8 mouse cellular contexts compared by ENCODE assay signal in genomic region chr7:141950104-141951013, GRCm38 (mm10). TPM values are rescaled to one million over a fixed set of nuclear protein-coding genes. Genes with fewer than 3 reads are reported as not detected.
A peak's percentile ranks its signal among the peaks of the same experiment; 100 is the strongest.
DNase-seq lines count a peak whose midpoint lies in the region; ATAC-seq lines count a peak whose summit lies in the region.

No protein-coding gene starts in this region.

- H3K9me3 ChIP-seq in kidney, embryonic 15.5 days (replicated peaks), result no peaks in the 10 kb centered on the region
- 0 out of 2 replicates have a peak, but pooled peaks cover 4% of the 10 kb centered on the region for H3K9me3 ChIP-seq in embryonic facial prominence, embryonic 12.5 days
- H3K9me3 ChIP-seq in hindbrain, embryonic 16.5 days (ENCODE audit: control insufficient read depth, low read length), result no peaks in the 10 kb centered on the region

- H3K4me3 ChIP-seq in kidney, embryonic 15.5 days (replicated peaks), result peak overlapping the region; percentile 50
- H3K4me3 ChIP-seq in embryonic facial prominence, embryonic 12.5 days, result peak overlapping the region; percentile 46
- H3K4me3 ChIP-seq in hindbrain, embryonic 16.5 days (ENCODE audit: low read length), result peak overlapping the region; percentile 92

- H3K4me2 ChIP-seq in kidney, embryonic 15.5 days, result peak overlapping the region; percentile 93
- peak overlapping the region; percentile 85 for H3K4me2 ChIP-seq in embryonic facial prominence, embryonic 12.5 days (replicated peaks)
- H3K4me2 ChIP-seq in hindbrain, embryonic 16.5 days (ENCODE audit: low read length), result peak overlapping the region; percentile 96

- H3K36me3 ChIP-seq in kidney, embryonic 15.5 days, result no peaks in the 10 kb centered on the region
- H3K36me3 ChIP-seq in embryonic facial prominence, embryonic 12.5 days, result no peaks in the 10 kb centered on the region
- H3K36me3 ChIP-seq in hindbrain, embryonic 16.5 days (ENCODE audit: control insufficient read depth, insufficient read depth, low read length), result no peaks in the 10 kb centered on the region
- H3K36me3 ChIP-seq in splenic B cell, adult 2 months (ENCODE audit: control insufficient read depth, insufficient read depth, low read length, poor library complexity, severe bottlenecking), result no peaks in the 10 kb centered on the region

- H3K4me1 ChIP-seq in kidney, embryonic 15.5 days, result peaks cover 12% of the 10 kb centered on the region
- peaks cover 15% of the 10 kb centered on the region for H3K4me1 ChIP-seq in embryonic facial prominence, embryonic 12.5 days
- H3K4me1 ChIP-seq in hindbrain, embryonic 16.5 days (ENCODE audit: control insufficient read depth, insufficient read depth, low read depth, low read length), result peaks cover 65% of the 10 kb centered on the region

- DNase-seq in kidney, adult 9 months, result no peak
- peak; percentile 23 for DNase-seq in adrenal gland, postnatal 14 days
- DNase-seq in lung, postnatal 10 days, result peak; percentile 13
- DNase-seq in splenic B cell, adult 2 months (ENCODE audit: low read depth, low spot score), result peak; percentile 8

- peak overlapping the region; percentile 44; the same call in 1 of the 2 replicates for H3K9ac ChIP-seq in kidney, embryonic 15.5 days
- H3K9ac ChIP-seq in embryonic facial prominence, embryonic 12.5 days, result peak overlapping the region; percentile 54
- H3K9ac ChIP-seq in hindbrain, embryonic 16.5 days (ENCODE audit: low read depth, low read length), result peak overlapping the region; percentile 99

- 2% methylated on average over 77 of the region's 84 CpGs for WGBS in kidney, embryonic 15.5 days
- WGBS in embryonic facial prominence, embryonic 12.5 days, result 2% methylated on average over 72 of the region's 84 CpGs
- under 1% methylated on average over 61 of the region's 84 CpGs for WGBS in hindbrain, embryonic 16.5 days

- peaks cover 89% of the 10 kb centered on the region for H3K27me3 ChIP-seq in kidney, embryonic 15.5 days
- H3K27me3 ChIP-seq in embryonic facial prominence, embryonic 12.5 days, result peaks cover 80% of the 10 kb centered on the region
- H3K27me3 ChIP-seq in hindbrain, embryonic 16.5 days (replicated peaks; ENCODE audit: control insufficient read depth, insufficient read depth, low read length), result no peaks in the 10 kb centered on the region
- no peaks in the 10 kb centered on the region for H3K27me3 ChIP-seq in splenic B cell, adult 2 months (ENCODE audit: control insufficient read depth, insufficient read depth, low read length, poor library complexity, severe bottlenecking)

- ATAC-seq in kidney, embryonic 15.5 days (replicated peaks; ENCODE audit: low FRiP score), result peak; percentile 70
- ATAC-seq in embryonic facial prominence, embryonic 12.5 days (ENCODE audit: insufficient number of reproducible peaks, insufficient read depth, low FRiP score, low TSS enrichment), result 0 out of 2 replicates have a peak, but pooled peaks have one; percentile 23
- peak; percentile 19 for ATAC-seq in hindbrain, embryonic 16.5 days
- no peak for ATAC-seq in megakaryocyte progenitor cell, adult 5-6 weeks (replicated peaks; ENCODE audit: poor library complexity)

- H3K27ac ChIP-seq in kidney, embryonic 15.5 days, result no peak overlapping the region
- H3K27ac ChIP-seq in embryonic facial prominence, embryonic 12.5 days, result peak overlapping the region; percentile 72
- H3K27ac ChIP-seq in hindbrain, embryonic 16.5 days (ENCODE audit: low read depth, low read length), result peak overlapping the region; percentile 97

RNA-seq across cellular contexts. Expression of gene Brsk2, which starts 0.8 kb away (rescaled TPM):
- polyA plus RNA-seq in kidney, embryonic 15.5 days (2015; fragmentation: Nextera tagmentation; extraction: Ambion mirVana), result 0.74 and 0.86 TPM in 2 replicates
- 3.0 and 4.0 TPM in 2 replicates for total RNA-seq in adrenal gland, postnatal 14 days (2021)
- polyA plus RNA-seq in embryonic facial prominence, embryonic 12.5 days (2016; fragmentation: Nextera tagmentation; extraction: Ambion mirVana), result 1.8 and 3.3 TPM in 2 replicates
- polyA plus RNA-seq in hindbrain, embryonic 16.5 days (2015; fragmentation: Nextera tagmentation; extraction: Ambion mirVana), result 19.6 and 20.7 TPM in 2 replicates
- not detected in 2 replicates for total RNA-seq in megakaryocyte progenitor cell, adult 5-6 weeks (2015)
- 0.12 TPM in 1 of 2 replicates, not detected in the other for total RNA-seq in megakaryocyte progenitor cell, adult 5-6 weeks (2017)

RNA-seq across cellular contexts. Expression of gene Tollip, which starts 32.1 kb away (rescaled TPM):
- 41.3 and 45.6 TPM in 2 replicates for polyA plus RNA-seq in kidney, embryonic 15.5 days (2015; fragmentation: Nextera tagmentation; extraction: Ambion mirVana)
- total RNA-seq in adrenal gland, postnatal 14 days (2021), result 47.8 and 52.5 TPM in 2 replicates
- polyA plus RNA-seq in embryonic facial prominence, embryonic 12.5 days (2016; fragmentation: Nextera tagmentation; extraction: Ambion mirVana), result 45.7 and 46.5 TPM in 2 replicates
- polyA plus RNA-seq in hindbrain, embryonic 16.5 days (2015; fragmentation: Nextera tagmentation; extraction: Ambion mirVana), result 77.3 and 84.7 TPM in 2 replicates
- 26.9 and 27.8 TPM in 2 replicates for total RNA-seq in megakaryocyte progenitor cell, adult 5-6 weeks (2015)
- total RNA-seq in megakaryocyte progenitor cell, adult 5-6 weeks (2017), result 26.6 and 30.6 TPM in 2 replicates

Comparison
In these comparisons a context has a peak if more than half of its experiments do, and no peak if none do; other contexts are left out.
1. H3K9ac ChIP-seq: peak in every context shown above with its lines; median percentile 99 in hindbrain, embryonic 16.5 days; 54 in embryonic facial prominence, embryonic 12.5 days; 44 in kidney, embryonic 15.5 days.